Mouse (Mus musculus) MEL (cell line): ENCODE results near the gene Slc5a1.

Experiments used
- CHD2 ChIP-seq: IDR thresholded peaks from 2 replicates; pipeline ENCODE4 v1.6.1; 2011; ENCODE audit warnings: low read length, improper control_type of control experiment
- CTCF ChIP-seq, 3 experiments: IDR thresholded peaks in 2 of 3; conservative IDR thresholded peaks in 1 of 3; 2 replicates each; pipeline ENCODE4 v1.5.1; 2011 to 2012; ENCODE audit warnings: low read length in 3 of 3, low read depth in 2 of 3, mild to moderate bottlenecking in 2 of 3, improper control_type of control experiment in 1 of 3, inconsistent platforms in 1 of 3, mixed read lengths in 1 of 3, moderate library complexity in 1 of 3; ENCODE audit not compliant: control insufficient read depth in 1 of 3, insufficient read depth in 1 of 3, poor library complexity in 1 of 3, severe bottlenecking in 1 of 3
- EP300 ChIP-seq, 2 experiments: IDR thresholded peaks; 2 replicates each; pipeline ENCODE4 v1.6.1; 2011; ENCODE audit warnings: improper control_type of control experiment in 2 of 2, low read length in 2 of 2, low read depth in 1 of 2, mild to moderate bottlenecking in 1 of 2
- MAX ChIP-seq: IDR thresholded peaks from 2 replicates; pipeline ENCODE4 v1.6.1; 2011; ENCODE audit warnings: low read length, improper control_type of control experiment
- TCF12 ChIP-seq: IDR thresholded peaks from 2 replicates; pipeline ENCODE4 v1.6.1; 2014; ENCODE audit warnings: low read depth, mild to moderate bottlenecking, inconsistent platforms, low read length, improper control_type of control experiment, moderate library complexity

- no peak for TF ChIP-seq CTCF (IDR thresholded peaks at IDR 0.05 in 2 of 3, conservative IDR thresholded peaks at IDR 0.05 in 1 of 3; ENCODE audit: control insufficient read depth in 1 of 3, insufficient read depth in 1 of 3, low read depth in 2 of 3, low read length in 3 of 3, poor library complexity in 1 of 3, severe bottlenecking in 1 of 3)
- no peak for TF ChIP-seq TCF12
- no peak for TF ChIP-seq MAX
- no peak for TF ChIP-seq EP300 (IDR thresholded peaks at IDR 0.05; ENCODE audit: low read depth in 1 of 2, low read length in 2 of 2)
- TF ChIP-seq CHD2: no peak
These were observed 99.1 kb downstream of the Slc5a1 start for GRCm38 (mm10) chr5:33203171-33203565.
